Mouse (Mus musculus) limb, embryonic 12.5 days (tissue): ENCODE results near the gene Mrtfb. TPM values are rescaled to one million over a fixed set of nuclear protein-coding genes. Genes with fewer than 3 reads are reported as not detected.

ENCODE experiments used
- ATAC-seq: fragments of 200-750 bp; cut with Nextera tagmentation; 2 replicates; pipeline ENCODE4 v1.8.0; 2017; ENCODE audit warnings: low read depth, moderate TSS enrichment; ENCODE audit not compliant: insufficient number of reproducible peaks, insufficient read depth, low FRiP score, low TSS enrichment
- H3K27ac ChIP-seq: fragments of 300-500 bp; sonication (generic); 2 replicates; pipeline ENCODE4 v1.5.1; 2016; ENCODE audit warnings: mild to moderate bottlenecking, moderate library complexity
- H3K27me3 ChIP-seq: fragments of 300-500 bp; sonication (generic); 2 replicates; pipeline ENCODE4 v1.6.1; 2016; ENCODE audit warnings: mild to moderate bottlenecking, moderate library complexity
- H3K36me3 ChIP-seq: fragments of 300-500 bp; sonication (generic); 2 replicates; pipeline ENCODE4 v1.6.1; 2016; ENCODE audit warnings: mild to moderate bottlenecking, moderate library complexity
- H3K4me1 ChIP-seq: fragments of 300-500 bp; sonication (generic); replicated peaks from 2 replicates; pipeline ENCODE4 v1.6.1; 2016
- H3K4me2 ChIP-seq: fragments of 300-500 bp; sonication (generic); 2 replicates; pipeline ENCODE4 v1.6.1; 2016; ENCODE audit warnings: mild to moderate bottlenecking, moderate library complexity
- H3K4me3 ChIP-seq: fragments of 300-500 bp; sonication (generic); replicated peaks from 2 replicates; pipeline ENCODE4 v1.5.1; 2016; ENCODE audit warnings: mild to moderate bottlenecking
- H3K9ac ChIP-seq: fragments of 300-500 bp; sonication (generic); replicated peaks from 2 replicates; pipeline ENCODE4 v1.6.1; 2016; ENCODE audit warnings: mild to moderate bottlenecking, moderate library complexity
- H3K9me3 ChIP-seq: fragments of 300-500 bp; sonication (generic); 2 replicates; pipeline ENCODE4 v1.6.1; 2016; ENCODE audit warnings: mild to moderate bottlenecking, moderate library complexity
- WGBS: fragments of 180-500 bp; shearing (Covaris S2); methylation state at CpG from one replicate; pipeline ENCODE4 v1.1.7; 2016; 5-methylcytosine and 5-hydroxymethylcytosine counted together
- polyA plus RNA-seq: library from polyadenylated mRNA; unstranded; fragments of >200 nt; fragmentation: Nextera tagmentation; extraction: Ambion mirVana; gene quantifications from 2 replicates; pipeline ENCODE4 v1.2.1, GENCODE M21; 2016

The Mrtfb gene
- polyA plus RNA-seq, 1 experiment from 2014 or later, result 23.1 TPM

DNA sequence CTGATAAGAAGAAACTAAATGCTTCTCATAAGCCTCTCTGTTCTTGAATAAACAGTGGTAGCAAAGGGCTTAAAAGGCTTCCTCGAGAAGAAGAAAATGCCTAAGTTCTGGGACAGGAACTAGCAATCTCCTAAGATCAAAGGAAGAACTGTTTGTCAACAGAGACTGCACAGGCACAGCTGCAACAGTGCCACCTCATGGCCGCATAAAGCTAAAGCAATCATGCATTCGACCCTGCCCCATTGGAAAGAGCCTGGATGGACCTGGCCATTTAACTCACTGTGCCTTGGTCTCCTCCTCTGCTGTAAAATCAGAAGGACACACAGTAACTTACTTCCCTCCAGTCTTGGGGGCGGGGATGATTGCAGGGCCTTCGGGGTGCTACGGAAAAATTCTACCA is 184.2 kb downstream of the Mrtfb start:
- no peaks in the 10 kb centered on the region for H3K4me1 ChIP-seq
- no peak overlapping the region for H3K9ac ChIP-seq
- no peak overlapping the region for H3K4me2 ChIP-seq
- WGBS, result 37% methylated on average over 6 of the region's 6 CpGs
- no peaks in the 10 kb centered on the region for H3K9me3 ChIP-seq
- no peaks in the 10 kb centered on the region for H3K36me3 ChIP-seq
- H3K27me3 ChIP-seq, result peaks cover 15% of the 10 kb centered on the region; the same call in 1 of the 2 replicates
- ATAC-seq, result no peak
- H3K4me3 ChIP-seq, result no peak overlapping the region
- H3K27ac ChIP-seq, result no peak overlapping the region

DNA sequence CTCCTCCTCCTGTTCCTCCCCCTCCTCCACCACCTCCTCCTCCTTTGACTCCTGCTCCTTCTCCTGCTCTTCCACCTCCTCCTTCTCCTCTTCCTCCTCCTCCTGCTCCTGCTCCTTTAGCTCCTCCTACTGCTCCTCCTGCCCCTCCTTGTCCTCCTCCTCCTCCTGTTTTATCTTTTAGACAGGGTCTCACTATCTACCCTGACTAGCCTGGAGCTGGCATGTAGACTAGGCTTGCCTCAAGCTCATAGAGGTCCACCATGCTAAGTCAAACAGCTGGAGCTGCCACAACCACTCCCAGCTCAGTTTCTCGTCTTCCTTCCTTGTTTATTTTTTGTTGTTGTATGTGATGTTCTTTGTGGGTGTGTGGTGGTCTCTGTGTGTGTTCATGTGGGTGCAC is 187.5 kb downstream of the Mrtfb start:
- H3K4me2 ChIP-seq, result no peak overlapping the region
- H3K4me1 ChIP-seq, result peaks cover 13% of the 10 kb centered on the region
- H3K9me3 ChIP-seq, result no peaks in the 10 kb centered on the region
- H3K9ac ChIP-seq, result no peak overlapping the region
- H3K27ac ChIP-seq, result no peak overlapping the region
- ATAC-seq, result no peak
- WGBS, result 72% methylated on average over 1 of the region's 1 CpGs
- H3K36me3 ChIP-seq, result no peaks in the 10 kb centered on the region
- H3K27me3 ChIP-seq, result peaks cover 41% of the 10 kb centered on the region
- H3K4me3 ChIP-seq, result no peak overlapping the region

DNA sequence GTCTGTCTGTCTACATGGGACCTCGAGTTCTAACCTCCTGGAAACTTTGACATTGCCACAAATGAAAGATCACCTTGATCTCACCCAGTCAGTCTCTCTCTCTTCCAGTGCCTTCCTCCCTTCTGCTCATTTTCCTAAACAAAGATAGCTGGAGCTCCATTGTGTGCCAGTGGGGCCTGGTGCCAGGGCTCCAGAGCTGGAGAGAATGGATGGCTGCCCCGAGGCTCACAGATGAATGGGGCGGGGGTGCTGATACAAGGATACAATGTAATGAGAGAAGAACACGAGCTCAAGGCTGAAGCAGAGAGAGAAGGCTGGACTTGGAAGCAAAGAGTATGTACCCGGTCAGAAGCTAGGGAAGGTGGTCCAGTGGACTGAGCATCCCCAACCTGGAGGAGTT is 189.2 kb downstream of the Mrtfb start:
- H3K4me2 ChIP-seq, result no peak overlapping the region
- WGBS, result 72% methylated on average over 5 of the region's 5 CpGs
- H3K27ac ChIP-seq, result no peak overlapping the region
- no peak overlapping the region for H3K9ac ChIP-seq
- H3K9me3 ChIP-seq, result no peaks in the 10 kb centered on the region
- no peaks in the 10 kb centered on the region for H3K36me3 ChIP-seq
- H3K4me1 ChIP-seq, result peaks cover 23% of the 10 kb centered on the region
- peaks cover 58% of the 10 kb centered on the region for H3K27me3 ChIP-seq
- H3K4me3 ChIP-seq, result no peak overlapping the region
- no peak for ATAC-seq

DNA sequence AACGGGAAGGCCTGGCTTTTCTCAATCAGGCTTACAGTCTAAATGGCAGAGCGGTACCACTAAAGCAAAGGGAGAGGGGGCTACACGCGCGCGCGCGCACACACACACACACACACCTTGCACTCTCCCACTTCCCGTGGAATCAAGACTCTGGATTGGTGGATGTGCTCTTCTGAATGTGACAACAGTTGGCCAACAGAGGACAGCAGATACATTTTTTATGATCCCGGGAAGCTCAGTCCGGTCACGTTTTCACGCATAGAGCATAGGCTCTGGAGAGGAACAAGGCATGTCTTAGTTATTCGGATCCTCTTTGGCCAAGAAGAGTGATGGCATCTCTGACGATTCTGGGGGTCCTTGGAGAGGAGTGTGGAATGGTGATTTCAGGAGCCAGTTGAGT is 190.2 kb downstream of the Mrtfb start:
- Histone ChIP-seq H3K4me1 (peaks cover 25% of the 10 kb centered on the region), H3K27me3 (peaks cover 66% of the 10 kb centered on the region)

DNA sequence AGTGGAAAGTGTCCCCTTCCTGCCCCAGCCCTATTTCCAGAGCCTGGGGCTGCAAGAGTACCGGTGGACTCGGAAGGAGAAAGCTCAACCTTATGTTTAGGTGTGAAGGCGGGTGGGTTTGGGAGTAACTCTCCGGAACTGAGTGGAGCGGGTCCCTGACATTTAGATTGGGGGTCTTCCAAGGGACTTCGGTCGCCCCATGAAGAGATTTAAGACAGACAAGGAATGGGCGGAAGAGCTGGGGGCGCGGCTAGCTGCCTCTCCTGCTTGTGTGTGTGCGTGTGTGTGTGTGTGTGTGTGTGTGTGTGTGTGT is 190.6 kb downstream of the Mrtfb start:
- ATAC-seq, result no peak
- H3K4me3 ChIP-seq, result peak overlapping the region; percentile 83
- H3K27ac ChIP-seq, result no peak overlapping the region
- H3K9me3 ChIP-seq, result no peaks in the 10 kb centered on the region
- peaks cover 25% of the 10 kb centered on the region for H3K4me1 ChIP-seq
- peak overlapping the region; percentile 89; the same call in 1 of the 2 replicates for H3K9ac ChIP-seq
- H3K4me2 ChIP-seq, result peak overlapping the region; percentile 99
- peaks cover 70% of the 10 kb centered on the region for H3K27me3 ChIP-seq
- 2% methylated on average over 11 of the region's 11 CpGs for WGBS
- H3K36me3 ChIP-seq, result no peaks in the 10 kb centered on the region

More for the DNA sequence above, 190.2 kb downstream of the Mrtfb start:
- 18% methylated on average over 15 of the region's 15 CpGs for WGBS
- ATAC-seq, result no peak
- H3K9ac ChIP-seq, result no peak overlapping the region
- H3K27ac ChIP-seq, result no peak overlapping the region
- no peaks in the 10 kb centered on the region for H3K36me3 ChIP-seq
- peak overlapping the region; percentile 99 for H3K4me2 ChIP-seq
- H3K9me3 ChIP-seq, result no peaks in the 10 kb centered on the region
- H3K4me3 ChIP-seq, result peak overlapping the region; percentile 83

DNA sequence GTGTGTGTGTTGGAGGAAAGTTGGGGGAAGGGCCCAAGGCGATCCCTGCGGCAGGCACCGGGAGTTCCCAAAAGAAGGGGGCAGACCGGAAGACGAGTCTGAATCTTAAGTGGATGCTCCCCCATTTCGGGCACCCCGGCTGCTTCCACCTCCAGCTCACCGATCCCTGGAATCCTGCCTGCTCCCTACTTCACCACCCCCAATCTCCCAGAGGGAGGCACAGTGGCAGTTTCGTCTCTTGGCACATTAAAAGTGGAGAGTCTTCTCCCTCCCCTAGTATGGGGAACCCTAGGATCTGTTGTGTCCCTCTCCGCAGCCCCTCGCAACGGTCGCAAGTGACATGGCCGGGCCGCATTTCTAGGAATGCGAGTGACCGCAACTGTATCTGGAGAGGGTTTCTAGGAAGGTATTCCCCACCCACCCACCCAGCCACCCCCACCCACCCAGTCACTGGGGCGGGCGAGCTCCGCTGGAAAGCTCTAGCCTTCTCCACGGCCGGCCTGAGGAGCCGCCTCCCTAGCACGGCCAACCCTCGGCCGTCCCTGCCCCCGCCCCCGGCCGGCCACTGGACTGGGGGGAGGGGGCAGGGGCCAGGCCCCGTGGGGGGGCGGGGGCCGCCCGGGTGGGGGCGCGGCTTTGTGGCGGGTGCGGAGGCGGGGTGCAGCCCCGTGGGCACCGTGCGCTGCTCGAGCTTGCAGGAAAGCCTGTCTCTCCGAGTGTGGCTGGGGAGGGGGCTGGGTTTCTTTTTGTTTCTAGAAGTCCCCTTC is 191.2 kb downstream of the Mrtfb start:
- Histone ChIP-seq H3K4me3 (peak overlapping the region; percentile 83), H3K4me2 (peak overlapping the region; percentile 99), H3K9me3 (no peaks in the 10 kb centered on the region), H3K27ac (no peak overlapping the region), H3K9ac (peak overlapping the region; percentile 89), H3K27me3 (peaks cover 71% of the 10 kb centered on the region), H3K4me1 (peaks cover 25% of the 10 kb centered on the region), H3K36me3 (no peaks in the 10 kb centered on the region)
- ATAC-seq, result peak; percentile 53; the same call in 1 of the 2 replicates
- under 1% methylated on average over 30 of the region's 43 CpGs for WGBS

DNA sequence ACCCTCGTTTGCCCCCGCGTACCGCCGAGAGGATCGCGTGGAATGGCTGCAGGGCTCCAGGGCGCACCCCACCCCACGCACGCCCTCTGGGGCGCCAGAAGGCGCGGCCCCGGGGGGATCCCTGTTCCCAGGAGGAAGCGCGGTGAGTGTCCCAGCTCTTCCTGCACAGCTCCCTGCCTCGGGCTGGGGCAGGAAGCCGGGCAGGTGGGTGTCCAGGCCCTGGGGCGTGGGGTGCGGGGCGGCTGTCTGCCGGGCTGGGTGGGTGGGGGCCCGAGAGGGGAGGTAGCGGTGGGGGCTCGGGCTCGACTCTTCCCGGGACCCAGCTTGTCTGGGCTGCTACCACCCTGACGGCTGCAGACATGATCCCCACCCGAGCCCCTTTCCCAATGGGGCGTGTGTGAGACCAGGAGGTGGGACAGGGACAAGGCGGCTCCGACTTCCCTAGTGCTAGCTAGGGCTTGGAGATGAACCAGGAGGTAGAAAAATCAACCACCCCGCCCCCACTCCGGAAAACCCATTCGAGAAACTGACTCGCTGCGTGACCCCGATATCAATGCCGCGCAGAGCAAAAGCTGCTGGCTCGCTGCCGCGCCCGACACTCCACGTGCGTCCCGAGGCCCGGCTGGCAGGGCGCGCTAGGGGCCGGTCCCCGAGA is 191.9 kb downstream of the Mrtfb start:
- Histone ChIP-seq H3K9ac (peak overlapping the region; percentile 89), H3K4me3 (peak overlapping the region; percentile 83), H3K27me3 (peaks cover 72% of the 10 kb centered on the region), H3K4me1 (peaks cover 25% of the 10 kb centered on the region), H3K36me3 (no peaks in the 10 kb centered on the region), H3K27ac (no peak overlapping the region), H3K4me2 (peak overlapping the region; percentile 99), H3K9me3 (no peaks in the 10 kb centered on the region)
- ATAC-seq, result peak; percentile 44; the same call in 1 of the 2 replicates
- WGBS, result under 1% methylated on average over 52 of the region's 52 CpGs

DNA sequence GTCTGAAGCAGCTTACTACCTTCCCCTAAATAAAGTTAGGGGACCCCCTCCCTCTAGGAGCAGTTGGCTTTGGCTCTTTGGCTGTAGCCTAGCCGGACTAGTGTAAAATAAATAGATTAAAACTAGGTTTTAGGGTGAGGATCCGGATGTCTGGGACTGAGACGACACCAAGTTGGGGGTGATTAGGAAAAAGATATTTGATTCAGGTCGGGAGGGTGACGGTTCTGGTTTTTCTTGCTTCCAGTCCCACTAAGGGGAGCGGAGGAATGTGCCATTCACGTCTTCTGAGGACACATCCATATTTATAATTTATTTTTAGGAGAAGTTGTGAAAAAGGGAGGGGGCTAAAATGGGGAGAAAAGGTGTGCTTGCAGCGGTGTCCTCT is 192.4 kb downstream of the Mrtfb start:
- H3K27ac ChIP-seq, result no peak overlapping the region
- 0 out of 2 replicates have a peak overlapping the region, but pooled peaks have one; percentile 89 for H3K9ac ChIP-seq
- no peak for ATAC-seq
- H3K36me3 ChIP-seq, result no peaks in the 10 kb centered on the region
- H3K4me3 ChIP-seq, result peak overlapping the region; percentile 83
- H3K9me3 ChIP-seq, result no peaks in the 10 kb centered on the region
- 4% methylated on average over 8 of the region's 8 CpGs for WGBS
- peak overlapping the region; percentile 99 for H3K4me2 ChIP-seq
- peaks cover 75% of the 10 kb centered on the region for H3K27me3 ChIP-seq
- peaks cover 25% of the 10 kb centered on the region for H3K4me1 ChIP-seq

DNA sequence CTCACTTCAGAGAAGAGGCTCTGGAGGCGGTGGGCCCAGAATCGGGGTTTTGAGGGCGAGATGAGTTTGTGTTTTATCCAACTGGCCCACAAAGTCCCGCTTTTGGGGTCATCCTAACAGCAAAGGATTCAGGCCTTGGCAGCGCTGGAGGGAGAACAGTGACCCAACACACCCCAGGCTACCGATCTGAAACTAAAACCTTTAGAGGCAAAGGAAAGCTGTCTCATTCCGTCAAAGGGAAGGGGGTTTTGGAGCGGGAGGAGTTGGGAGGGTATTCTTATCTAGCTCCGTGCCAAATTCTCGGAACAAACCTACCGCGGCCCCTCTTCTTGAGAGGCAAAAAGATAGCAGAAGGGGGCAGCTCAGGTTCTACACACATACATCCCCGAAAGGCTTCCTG is 193.2 kb downstream of the Mrtfb start:
- ATAC-seq, result no peak
- Histone ChIP-seq H3K27ac (no peak overlapping the region), H3K9me3 (no peaks in the 10 kb centered on the region), H3K9ac (no peak overlapping the region), H3K4me1 (peaks cover 25% of the 10 kb centered on the region), H3K4me2 (peak overlapping the region; percentile 99), H3K4me3 (peak overlapping the region; percentile 11; the same call in 1 of the 2 replicates), H3K36me3 (no peaks in the 10 kb centered on the region), H3K27me3 (peaks cover 72% of the 10 kb centered on the region)
- WGBS, result 21% methylated on average over 13 of the region's 13 CpGs

DNA sequence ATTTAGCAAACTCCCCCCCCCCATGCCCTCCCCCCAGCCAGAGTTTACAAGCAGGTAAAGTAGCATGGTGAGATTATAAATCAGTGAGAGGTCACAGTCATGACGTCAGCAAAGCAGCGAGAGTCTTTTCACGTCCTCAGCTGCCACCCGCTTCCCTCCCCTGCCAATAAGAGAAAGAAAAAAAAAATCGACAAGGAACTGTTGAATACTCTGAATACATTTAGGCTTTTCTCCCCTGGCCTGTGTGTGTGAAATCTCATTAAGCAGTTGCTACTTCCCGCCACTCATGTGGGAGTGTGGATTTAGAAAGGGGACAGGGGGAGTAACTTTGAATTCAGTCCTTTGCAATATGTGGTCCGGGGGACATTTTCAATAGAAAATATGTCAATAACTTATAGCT is 194.6 kb downstream of the Mrtfb start:
- Histone ChIP-seq H3K4me1 (peaks cover 25% of the 10 kb centered on the region), H3K4me2 (0 out of 2 replicates have a peak overlapping the region, but pooled peaks have one; percentile 19), H3K9ac (no peak overlapping the region), H3K4me3 (no peak overlapping the region), H3K9me3 (no peaks in the 10 kb centered on the region), H3K36me3 (no peaks in the 10 kb centered on the region), H3K27me3 (peaks cover 61% of the 10 kb centered on the region), H3K27ac (no peak overlapping the region)
- ATAC-seq, result no peak
- 29% methylated on average over 7 of the region's 7 CpGs for WGBS

DNA sequence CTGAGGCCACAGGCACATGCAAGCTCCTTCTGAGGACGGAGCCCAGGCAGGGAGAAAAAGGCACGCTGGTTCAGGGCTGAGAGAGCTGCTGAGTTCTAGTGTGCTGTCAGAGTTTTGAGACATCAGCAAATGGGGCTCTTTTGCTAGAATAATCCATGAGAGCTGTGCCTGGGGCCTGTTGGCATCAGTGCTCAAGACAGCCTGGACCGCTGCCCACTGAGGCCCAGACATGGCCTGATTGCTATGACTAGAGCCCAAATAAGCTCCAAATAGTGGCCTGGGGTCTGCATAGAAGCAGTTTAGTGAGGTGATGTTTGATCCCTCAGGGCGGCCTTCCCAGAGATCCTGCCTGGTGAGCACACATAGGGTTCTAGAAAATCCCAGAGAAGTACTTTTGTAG is 195.7 kb downstream of the Mrtfb start:
- Histone ChIP-seq H3K9me3 (no peaks in the 10 kb centered on the region), H3K36me3 (no peaks in the 10 kb centered on the region), H3K4me1 (peaks cover 21% of the 10 kb centered on the region), H3K4me2 (no peak overlapping the region), H3K4me3 (no peak overlapping the region), H3K9ac (no peak overlapping the region), H3K27ac (no peak overlapping the region), H3K27me3 (peaks cover 50% of the 10 kb centered on the region)
- 91% methylated on average over 4 of the region's 4 CpGs for WGBS
- ATAC-seq, result no peak
